Mouse (Mus musculus) embryonic facial prominence, embryonic 12.5 days (tissue): Measurements from ENCODE around the gene Baat. TPM values are rescaled to one million over a fixed set of nuclear protein-coding genes. Genes with fewer than 3 reads are reported as not detected.
"Not testable (repeated sequence)": the region's sequence is repeated elsewhere in the genome, so short reads cannot be mapped to it uniquely, and the experiment has no call there.

Source experiments
- ATAC-seq: fragments of 200-750 bp; cut with Nextera tagmentation; 2 replicates; pipeline ENCODE4 v1.8.0; 2017; ENCODE audit not compliant: insufficient number of reproducible peaks, insufficient read depth, low FRiP score, low TSS enrichment
- H3K27ac ChIP-seq: fragments of 300-500 bp; sonication (generic); 2 replicates; pipeline ENCODE4 v1.5.1; 2016; ENCODE audit warnings: mild to moderate bottlenecking
- H3K27me3 ChIP-seq: fragments of 300-500 bp; sonication (generic); 2 replicates; pipeline ENCODE4 v1.6.1; 2016; ENCODE audit warnings: mild to moderate bottlenecking, moderate library complexity
- H3K36me3 ChIP-seq: fragments of 300-500 bp; sonication (generic); 2 replicates; pipeline ENCODE4 v1.6.1; 2016; ENCODE audit warnings: mild to moderate bottlenecking
- H3K4me1 ChIP-seq: fragments of 300-500 bp; sonication (generic); 2 replicates; pipeline ENCODE4 v1.6.1; 2016
- H3K4me2 ChIP-seq: fragments of 300-500 bp; sonication (generic); replicated peaks from 2 replicates; pipeline ENCODE4 v1.6.1; 2016; ENCODE audit warnings: mild to moderate bottlenecking, moderate library complexity
- H3K4me3 ChIP-seq: fragments of 300-500 bp; sonication (generic); 2 replicates; pipeline ENCODE4 v1.5.1; 2016; ENCODE audit warnings: mild to moderate bottlenecking
- H3K9ac ChIP-seq: fragments of 300-500 bp; sonication (generic); 2 replicates; pipeline ENCODE4 v1.6.1; 2016; ENCODE audit warnings: mild to moderate bottlenecking, moderate library complexity
- H3K9me3 ChIP-seq: fragments of 300-500 bp; sonication (generic); 2 replicates; pipeline ENCODE4 v1.6.1; 2016; ENCODE audit warnings: mild to moderate bottlenecking, moderate library complexity
- WGBS: fragments of 180-500 bp; shearing (Covaris S2); methylation state at CpG from one replicate; pipeline ENCODE4 v1.1.7; 2016; 5-methylcytosine and 5-hydroxymethylcytosine counted together
- polyA plus RNA-seq: library from polyadenylated mRNA; unstranded; fragments of >200 nt; fragmentation: Nextera tagmentation; extraction: Ambion mirVana; gene quantifications from 2 replicates; pipeline ENCODE4 v1.2.1, GENCODE M21; 2016

Gene Baat
- polyA plus RNA-seq, 1 experiment from 2014 or later = 0.08 TPM

DNA sequence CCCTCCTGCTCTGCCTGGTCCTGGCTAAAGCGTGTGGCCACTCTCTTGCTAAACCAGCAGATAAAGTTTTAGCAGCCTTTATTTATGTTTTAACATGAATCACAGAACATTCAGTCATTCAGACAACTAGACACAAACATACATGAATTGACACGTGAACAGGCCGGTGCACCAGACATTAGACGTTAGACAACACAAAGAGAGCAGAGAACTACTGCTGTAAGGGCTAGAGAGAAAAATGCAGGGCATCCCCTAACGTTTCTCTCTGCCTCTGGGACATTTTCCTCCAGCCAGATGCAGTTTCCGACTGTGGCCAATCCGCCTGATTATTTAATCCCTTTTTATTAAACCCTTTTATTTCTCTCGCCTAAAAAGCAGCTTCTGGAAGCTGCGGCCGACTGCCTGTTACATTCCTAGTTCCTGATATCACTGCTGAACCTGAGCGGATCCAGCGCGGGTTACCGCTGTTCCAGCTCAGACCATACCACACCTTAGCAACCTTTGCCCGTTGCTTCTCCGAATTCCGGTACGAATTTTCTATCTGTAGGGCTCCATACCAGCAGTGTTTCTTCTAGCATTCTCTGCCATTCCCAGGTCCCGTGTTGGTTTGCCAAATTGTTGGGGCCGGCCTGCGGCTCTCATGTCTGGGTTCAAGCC, 26.1 kb downstream of the Baat start:
- 24% methylated on average over 21 of the region's 21 CpGs for WGBS
- no peaks in the 10 kb centered on the region for H3K9me3 ChIP-seq
- H3K36me3 ChIP-seq = no peaks in the 10 kb centered on the region
- ATAC-seq = no peak
- peak overlapping the region; percentile 30 for H3K4me2 ChIP-seq
- H3K4me1 ChIP-seq = no peaks in the 10 kb centered on the region
- no peak overlapping the region for H3K4me3 ChIP-seq
- H3K9ac ChIP-seq = no peak overlapping the region
- H3K27me3 ChIP-seq = no peaks in the 10 kb centered on the region
- H3K27ac ChIP-seq = no peak overlapping the region

- not testable (repeated sequence) for H3K4me3 ChIP-seq, H3K4me2 ChIP-seq, H3K27ac ChIP-seq, H3K9me3 ChIP-seq, ATAC-seq, H3K4me1 ChIP-seq, H3K27me3 ChIP-seq, H3K9ac ChIP-seq, H3K36me3 ChIP-seq
- 20% methylated on average over 2 of the region's 2 CpGs for WGBS
Measured at GRCm38 (mm10) chr4:49479035-49479434, 27.3 kb downstream of the Baat start.

GRCm38 (mm10) chr4:49478118-49478877, 28.1 kb downstream of the Baat start:
- Histone ChIP-seq H3K4me2 (peak overlapping the region; percentile 49), H3K4me3 (0 out of 2 replicates have a peak overlapping the region, but pooled peaks have one; percentile 14), H3K27me3 (no peaks in the 10 kb centered on the region), H3K36me3 (no peaks in the 10 kb centered on the region), H3K9me3 (no peaks in the 10 kb centered on the region), H3K9ac (no peak overlapping the region), H3K4me1 (no peaks in the 10 kb centered on the region), H3K27ac (no peak overlapping the region)
- WGBS = 18% methylated on average over 19 of the region's 19 CpGs
- peak; percentile 70; the same call in 1 of the 2 replicates for ATAC-seq

DNA sequence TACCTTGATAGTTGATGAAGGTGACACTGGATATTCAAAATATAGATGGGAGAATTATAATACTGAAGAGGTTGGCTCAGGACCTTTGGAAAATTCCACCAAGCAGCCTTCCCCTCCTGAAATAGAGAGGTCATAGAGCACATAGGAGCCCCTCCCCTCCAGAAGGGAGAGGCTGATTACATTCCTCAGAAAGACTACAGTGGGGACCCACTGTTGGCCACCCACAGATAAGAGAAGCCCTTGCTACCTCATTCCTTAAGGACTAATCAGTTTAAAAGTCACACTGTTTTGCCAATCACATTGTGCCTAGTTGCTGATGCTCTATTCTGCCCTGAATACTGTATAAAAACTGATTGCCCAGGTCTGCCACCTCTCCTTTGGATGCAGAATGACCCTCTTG, 31.8 kb downstream of the Baat start:
- Histone ChIP-seq H3K9me3 (no peaks in the 10 kb centered on the region), H3K4me3 (no peak overlapping the region), H3K4me1 (no peaks in the 10 kb centered on the region), H3K27me3 (no peaks in the 10 kb centered on the region), H3K27ac (no peak overlapping the region), H3K36me3 (no peaks in the 10 kb centered on the region), H3K4me2 (no peak overlapping the region), H3K9ac (no peak overlapping the region)
- no peak for ATAC-seq

DNA sequence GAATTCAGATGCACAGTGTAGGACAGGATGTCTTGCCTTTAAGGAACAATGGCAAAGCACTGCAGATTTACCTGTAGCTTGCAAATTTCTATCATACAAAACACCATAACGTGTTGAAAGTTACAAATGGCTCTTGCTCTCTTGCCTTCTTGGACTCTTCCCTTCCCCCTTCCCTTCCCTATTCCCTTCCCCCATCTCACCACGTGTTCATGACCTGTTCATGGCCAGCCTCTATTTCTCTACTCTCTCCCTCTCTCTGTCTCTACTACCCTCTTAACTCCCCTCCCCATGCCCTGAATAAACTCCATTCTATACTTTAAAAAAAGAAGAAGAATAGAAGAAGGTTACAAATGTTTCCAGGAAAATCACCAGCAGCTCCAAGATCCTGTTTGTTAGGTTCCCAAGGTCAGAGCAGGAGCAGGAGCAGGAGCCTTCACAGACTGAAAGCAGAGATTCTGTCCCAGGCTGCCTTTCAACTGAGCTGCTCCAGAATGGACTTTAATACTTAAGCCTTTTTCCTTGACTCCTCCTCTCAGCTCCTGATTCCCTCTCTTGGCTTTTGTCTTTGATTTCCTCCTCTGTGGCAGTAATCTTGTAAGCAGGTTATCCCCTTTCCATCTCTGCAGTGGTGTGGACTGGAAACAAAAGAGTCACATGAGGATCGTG, 32.8 kb downstream of the Baat start, which contains the start of gene Acnat1:
Gene Acnat1, minus strand, starts transcription at position 478 of the 666 bp plus-strand sequence.
- H3K36me3 ChIP-seq = no peaks in the 10 kb centered on the region
- H3K4me2 ChIP-seq = no peak within 1 kb of the TSS
- ATAC-seq = no peak
- no peak within 1 kb of the TSS for H3K4me3 ChIP-seq
- no peaks in the 10 kb centered on the region for H3K9me3 ChIP-seq
- no peaks in the 10 kb centered on the region for H3K27me3 ChIP-seq
- H3K27ac ChIP-seq = no peak within 1 kb of the TSS
- H3K9ac ChIP-seq = no peak within 1 kb of the TSS
- H3K4me1 ChIP-seq = no peaks in the 10 kb centered on the region
- WGBS = 45% methylated on average over 3 of the region's 3 CpGs

- Histone ChIP-seq H3K4me3 (no peak overlapping the region), H3K4me2 (no peak overlapping the region), H3K27ac (no peak overlapping the region), H3K36me3 (no peaks in the 10 kb centered on the region), H3K4me1 (no peaks in the 10 kb centered on the region), H3K9ac (no peak overlapping the region), H3K27me3 (no peaks in the 10 kb centered on the region), H3K9me3 (no peaks in the 10 kb centered on the region)
- no peak for ATAC-seq
- WGBS = 79% methylated on average over 3 of the region's 3 CpGs
Measured at GRCm38 (mm10) chr4:49469435-49470151, 36.8 kb downstream of the Baat start.

- Histone ChIP-seq H3K36me3 (no peaks in the 10 kb centered on the region), H3K4me2 (no peak overlapping the region), H3K9me3 (no peaks in the 10 kb centered on the region), H3K27ac (no peak overlapping the region), H3K4me1 (no peaks in the 10 kb centered on the region), H3K27me3 (no peaks in the 10 kb centered on the region), H3K9ac (no peak overlapping the region), H3K4me3 (no peak overlapping the region)
- ATAC-seq = no peak
- WGBS = 92% methylated on average over 6 of the region's 6 CpGs
Measured at GRCm38 (mm10) chr4:49467360-49467759, 39.0 kb downstream of the Baat start.

DNA sequence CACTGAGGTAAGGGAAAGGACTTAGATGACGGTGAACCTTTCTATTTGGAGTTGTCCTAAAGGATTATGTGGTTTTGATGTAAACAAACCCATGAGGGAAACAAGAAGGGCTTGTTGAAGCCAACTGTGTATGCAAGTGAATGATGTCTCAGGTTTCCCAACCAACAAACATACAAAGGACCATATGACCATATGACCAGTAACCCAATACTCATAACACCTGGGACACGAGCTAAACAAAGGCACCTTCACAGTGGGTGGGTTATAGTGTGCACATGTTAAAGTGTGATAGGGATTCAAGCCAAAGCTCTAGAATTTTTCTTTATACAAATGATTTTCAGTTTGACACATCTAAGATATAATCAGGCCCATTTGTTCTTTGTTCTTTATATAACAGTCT, 50.2 kb downstream of the Baat start:
- Histone ChIP-seq H3K36me3 (no peaks in the 10 kb centered on the region), H3K9me3 (no peaks in the 10 kb centered on the region), H3K4me2 (no peak overlapping the region), H3K4me1 (no peaks in the 10 kb centered on the region), H3K9ac (no peak overlapping the region), H3K27ac (no peak overlapping the region), H3K27me3 (no peaks in the 10 kb centered on the region), H3K4me3 (no peak overlapping the region)
- ATAC-seq = no peak
- 50% methylated on average over 2 of the region's 2 CpGs for WGBS

- Histone ChIP-seq H3K4me2 (no peak overlapping the region), H3K36me3 (no peaks in the 10 kb centered on the region), H3K9me3 (no peaks in the 10 kb centered on the region), H3K4me3 (no peak overlapping the region), H3K27ac (no peak overlapping the region), H3K27me3 (no peaks in the 10 kb centered on the region), H3K9ac (no peak overlapping the region), H3K4me1 (no peaks in the 10 kb centered on the region)
- ATAC-seq = no peak
- 69% methylated on average over 1 of the region's 1 CpGs for WGBS
Measured at GRCm38 (mm10) chr4:49451848-49452551, 54.4 kb downstream of the Baat start.

- H3K9me3 ChIP-seq, ATAC-seq, H3K4me3 ChIP-seq: not testable (repeated sequence)
Measured at GRCm38 (mm10) chr4:49451133-49451847, 55.1 kb downstream of the Baat start.

More at GRCm38 (mm10) chr4:49451133-49451847, 55.1 kb downstream of the Baat start:
- 81% methylated on average over 1 of the region's 1 CpGs for WGBS
- not testable (repeated sequence) for H3K4me1 ChIP-seq, H3K27me3 ChIP-seq, H3K36me3 ChIP-seq, H3K27ac ChIP-seq, H3K4me2 ChIP-seq, H3K9ac ChIP-seq
